Mouse (Mus musculus): ENCODE results near the gene Carmil3.
A peak's percentile ranks its signal among the peaks of the same experiment; 100 is the strongest.

Carmil3 gene

GRCm38 (mm10) chr14:55490361-55491201, at the start of gene Carmil3:
Gene Carmil3 (plus strand): TSS chr14:55490651.
- no peak for DNase-seq (ENCODE audit: low read depth, low spot score)

- no peak for DNase-seq (ENCODE audit: low read depth, low spot score)
Measured at GRCm38 (mm10) chr14:55457693-55458092, 32.8 kb upstream of the Carmil3 start.

DNA sequence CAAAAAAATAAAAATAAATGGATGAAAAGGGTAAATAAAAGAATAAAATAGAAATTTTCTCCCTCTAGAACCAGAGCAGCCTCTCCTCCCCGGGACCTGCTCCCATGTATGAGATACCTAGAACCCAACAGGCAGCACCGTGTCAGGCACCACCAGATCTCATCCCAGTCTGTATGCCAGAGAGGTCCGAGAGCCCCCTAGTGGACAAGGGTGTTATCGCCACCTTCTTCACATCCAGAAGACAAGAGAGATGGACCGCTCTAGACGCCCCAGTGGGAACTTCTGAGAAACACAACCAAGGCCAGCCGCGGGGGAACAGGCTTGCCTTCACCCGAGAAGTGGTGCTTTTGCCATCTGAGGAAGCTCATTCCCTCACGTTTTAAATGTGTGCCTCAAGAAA, 32.2 kb upstream of the Carmil3 start:
- DNase-seq (ENCODE audit: low read depth, low spot score): peak; percentile 44

- no peak for DNase-seq (ENCODE audit: low read depth, low spot score)
Measured at GRCm38 (mm10) chr14:55458761-55459160, 31.7 kb upstream of the Carmil3 start.

DNA sequence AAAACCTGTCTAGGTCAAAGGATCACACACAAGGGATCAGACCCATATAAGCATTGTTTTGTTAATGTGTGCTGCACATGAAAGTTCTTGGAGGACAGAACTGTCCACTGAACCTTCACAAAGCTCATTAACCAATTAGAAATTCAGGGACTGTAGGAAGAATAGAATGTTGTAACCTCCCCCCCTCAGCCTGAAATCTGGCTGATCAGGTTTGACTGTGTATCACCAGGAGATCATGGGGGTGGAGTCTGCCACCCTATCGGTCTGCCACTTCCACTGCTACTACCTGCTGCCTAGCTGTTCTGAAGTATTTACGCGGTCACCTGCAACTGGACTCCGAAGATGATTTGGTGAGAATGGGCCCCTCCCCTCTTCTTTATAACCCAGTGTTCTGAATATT, 30.7 kb upstream of the Carmil3 start:
- DNase-seq (ENCODE audit: low read depth, low spot score): no peak

GRCm38 (mm10) chr14:55460297-55460696, 30.2 kb upstream of the Carmil3 start:
- no peak for DNase-seq (ENCODE audit: low read depth, low spot score)

DNA sequence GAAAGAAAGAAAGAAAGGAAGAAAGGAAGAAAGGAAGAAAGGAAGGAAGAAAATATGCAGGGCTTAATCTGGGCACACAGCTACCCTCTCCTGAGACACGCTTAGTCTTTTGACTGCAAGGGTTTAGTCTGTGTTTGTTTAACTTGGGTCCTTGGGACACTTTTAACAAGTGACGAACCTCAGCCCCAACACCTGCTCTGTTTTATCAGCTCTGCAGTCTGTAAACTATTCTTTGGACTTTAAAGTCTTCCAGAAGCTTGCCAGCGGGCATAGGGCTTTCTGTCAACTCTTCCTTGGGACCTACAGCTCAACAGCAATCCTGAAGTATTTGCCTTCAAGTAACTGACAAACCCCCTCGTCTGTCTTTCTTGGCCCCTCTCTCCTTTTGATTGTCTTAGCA, 28.7 kb upstream of the Carmil3 start:
- no peak for DNase-seq (ENCODE audit: low read depth, low spot score)

GRCm38 (mm10) chr14:55466481-55466880, 24.0 kb upstream of the Carmil3 start:
- DNase-seq (ENCODE audit: low read depth, low spot score): no peak

GRCm38 (mm10) chr14:55467108-55467507, 23.3 kb upstream of the Carmil3 start:
- DNase-seq (ENCODE audit: low read depth, low spot score): no peak

- DNase-seq (ENCODE audit: low read depth, low spot score): no peak
Measured at GRCm38 (mm10) chr14:55468301-55468741, 22.1 kb upstream of the Carmil3 start.

DNA sequence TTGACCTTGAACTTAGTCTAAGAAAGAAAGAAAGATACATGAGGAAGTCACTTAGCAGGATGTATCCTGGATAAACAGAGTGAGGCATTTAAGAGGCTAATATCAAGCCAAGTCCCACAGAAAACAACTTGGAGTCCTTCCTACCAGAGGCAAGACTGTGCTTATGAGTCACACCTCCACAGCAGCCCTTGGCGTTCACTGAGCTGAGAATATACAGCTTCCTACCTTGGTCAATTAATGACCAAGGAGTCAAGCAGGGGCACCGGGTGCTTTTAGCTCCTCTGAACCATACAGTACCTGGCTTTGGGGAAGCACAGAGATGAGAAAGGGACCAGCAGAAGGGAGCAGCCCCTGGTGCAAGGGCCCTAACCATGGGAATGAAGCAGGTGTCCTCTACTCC, 21.4 kb upstream of the Carmil3 start:
- DNase-seq (ENCODE audit: low read depth, low spot score): no peak

GRCm38 (mm10) chr14:55469821-55470220, 20.6 kb upstream of the Carmil3 start:
- DNase-seq (ENCODE audit: low read depth, low spot score): no peak

DNA sequence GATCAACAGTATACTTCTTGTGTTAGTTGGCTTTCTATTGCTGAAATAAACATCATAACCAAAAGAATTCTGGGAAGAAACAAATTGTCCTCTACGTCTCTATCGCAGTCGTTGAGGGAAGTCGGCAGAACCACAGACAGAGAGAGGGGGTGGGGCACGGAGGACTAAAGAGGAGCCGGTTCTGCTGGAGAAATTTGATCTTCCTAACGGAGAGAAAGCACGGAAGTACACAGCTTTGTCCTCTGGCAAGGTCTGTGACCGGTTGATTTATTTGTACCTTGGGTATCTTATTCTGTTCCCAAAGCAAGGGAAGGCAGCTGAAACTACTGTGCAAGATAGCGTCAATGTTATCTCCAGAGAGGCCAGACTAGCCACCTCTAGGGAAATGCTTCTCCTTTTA, 19.6 kb upstream of the Carmil3 start:
- DNase-seq (ENCODE audit: low read depth, low spot score): no peak

DNA sequence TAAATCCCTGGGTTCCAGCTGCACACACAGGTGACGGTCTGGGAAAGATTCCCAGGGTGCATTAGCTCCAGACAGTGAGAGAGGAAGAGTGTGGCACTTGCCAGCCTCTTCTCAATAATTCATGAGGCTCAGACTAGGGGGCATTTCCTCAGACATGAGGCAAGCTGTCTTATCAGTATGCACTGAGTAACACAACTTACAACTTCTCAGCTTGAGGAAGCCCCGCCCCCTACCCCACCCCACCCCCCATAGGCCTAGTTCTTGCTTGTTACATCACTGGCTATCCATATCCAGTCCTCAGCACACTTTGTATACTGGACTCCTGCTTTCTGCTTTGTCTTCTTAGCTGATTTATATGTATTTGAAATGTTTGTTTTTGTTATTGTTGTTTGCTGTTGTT, 14.8 kb upstream of the Carmil3 start:
- no peak for DNase-seq (ENCODE audit: low read depth, low spot score)

DNA sequence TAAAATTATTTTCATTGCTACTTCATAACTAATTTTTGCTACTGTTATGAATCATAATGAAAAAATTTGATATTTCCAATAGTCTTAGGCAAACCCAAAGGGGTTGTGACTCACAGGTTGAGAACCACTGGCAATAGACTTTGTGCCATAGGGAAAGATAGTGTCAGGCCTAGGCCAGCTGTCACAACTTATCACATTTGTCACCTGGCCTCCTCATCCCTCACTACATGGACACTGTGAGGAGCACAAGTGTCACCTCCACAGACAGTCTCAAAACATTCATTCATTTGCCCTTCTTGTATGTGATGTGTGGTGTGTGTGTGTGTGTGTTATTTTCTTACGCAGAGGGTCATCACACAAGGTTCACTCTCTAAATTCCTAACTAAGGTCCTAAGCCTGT, 13.0 kb upstream of the Carmil3 start:
- no peak for DNase-seq (ENCODE audit: low read depth, low spot score)

DNA sequence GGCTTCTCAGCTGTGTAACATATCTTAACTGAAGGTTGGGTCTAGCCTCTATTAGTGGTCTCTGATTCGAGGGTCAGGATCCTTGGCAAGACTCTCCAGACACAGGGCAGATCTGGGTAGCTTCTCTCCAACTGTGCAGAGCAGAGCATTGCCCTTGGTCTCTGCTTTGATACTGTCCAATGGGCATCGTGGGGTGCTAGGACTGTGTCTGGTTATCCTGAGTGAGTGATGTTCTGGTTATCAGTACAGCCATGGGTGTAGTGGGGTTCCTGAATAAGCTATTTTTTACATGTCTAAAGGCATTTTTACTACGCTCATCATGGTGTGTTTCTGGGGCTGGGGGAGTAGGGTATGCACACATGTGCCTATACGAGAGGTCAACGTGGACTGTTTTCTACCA, 12.6 kb upstream of the Carmil3 start:
- no peak for DNase-seq (ENCODE audit: low read depth, low spot score)

DNA sequence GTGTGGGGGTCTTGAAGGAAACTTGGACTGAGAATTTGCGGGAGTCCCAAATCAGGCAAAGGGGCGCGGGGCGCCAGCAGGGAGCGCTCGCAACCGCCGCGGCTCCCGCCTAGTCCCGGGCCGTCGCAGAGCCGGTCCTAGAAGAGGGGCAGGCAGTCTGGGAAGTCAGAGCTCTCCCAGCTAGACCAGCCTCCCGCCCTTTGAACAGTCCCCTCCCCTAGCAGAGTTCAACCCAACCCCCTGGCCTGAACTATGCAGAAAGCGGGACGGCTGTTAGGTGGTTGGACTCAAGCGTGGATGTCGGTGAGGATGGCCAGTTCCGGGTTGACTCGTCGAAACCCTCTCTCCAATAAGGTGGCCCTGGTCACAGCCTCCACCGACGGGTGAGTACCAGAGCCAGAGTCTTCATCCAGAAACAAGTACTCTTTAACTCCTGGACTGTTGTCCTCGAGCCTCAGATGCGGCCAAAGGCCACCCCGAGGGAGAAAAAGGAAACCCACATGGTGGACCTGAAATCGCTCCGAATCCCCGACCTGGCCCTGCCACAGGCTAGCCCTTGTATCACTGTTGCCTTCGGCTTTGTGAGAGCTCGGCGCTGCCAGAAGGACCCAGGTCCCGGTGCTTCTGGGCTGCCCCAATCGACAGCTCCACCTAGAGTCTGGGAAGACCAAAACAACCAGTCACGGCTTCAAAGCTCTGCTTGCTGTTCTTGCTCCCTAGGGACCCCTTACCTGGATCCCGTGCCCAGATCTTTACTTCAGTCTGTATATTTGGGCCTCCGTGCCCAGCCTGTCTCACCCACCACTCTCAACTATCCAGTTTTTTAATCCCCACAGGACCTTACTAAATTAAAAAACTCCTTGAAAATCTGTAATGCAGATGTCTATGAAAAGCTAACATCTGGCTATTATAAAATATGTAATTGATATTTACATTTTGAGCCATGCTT, 11.5 kb upstream of the Carmil3 start, which contains the start of gene Dhrs4:
Dhrs4 (plus strand) TSS at position 108 of the 949 bp plus-strand sequence.
- DNase-seq (ENCODE audit: low read depth, low spot score): peak; percentile 64

DNA sequence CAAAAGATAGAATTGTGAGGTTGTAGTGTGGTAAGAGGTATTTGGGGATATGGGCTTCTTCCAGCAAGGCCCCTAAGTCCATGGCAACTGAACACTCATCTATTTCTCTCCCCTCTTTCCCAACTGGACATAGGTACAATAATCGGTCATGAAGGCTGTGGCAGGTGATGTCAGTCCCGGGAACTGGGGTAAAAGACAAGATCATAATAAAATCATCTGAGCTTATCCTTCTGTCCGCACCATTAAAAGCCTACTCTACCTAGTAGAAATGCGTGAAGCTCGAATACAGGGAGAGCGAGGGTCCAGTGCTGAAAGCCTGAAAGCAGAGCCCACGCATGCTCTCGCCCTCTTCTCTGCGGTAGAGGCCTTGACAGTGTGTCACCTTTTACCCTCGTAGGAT, 10.8 kb upstream of the Carmil3 start:
- no peak for DNase-seq (ENCODE audit: low read depth, low spot score)

- DNase-seq (ENCODE audit: low read depth, low spot score): no peak
Measured at GRCm38 (mm10) chr14:55484430-55485085, 5.9 kb upstream of the Carmil3 start.

DNA sequence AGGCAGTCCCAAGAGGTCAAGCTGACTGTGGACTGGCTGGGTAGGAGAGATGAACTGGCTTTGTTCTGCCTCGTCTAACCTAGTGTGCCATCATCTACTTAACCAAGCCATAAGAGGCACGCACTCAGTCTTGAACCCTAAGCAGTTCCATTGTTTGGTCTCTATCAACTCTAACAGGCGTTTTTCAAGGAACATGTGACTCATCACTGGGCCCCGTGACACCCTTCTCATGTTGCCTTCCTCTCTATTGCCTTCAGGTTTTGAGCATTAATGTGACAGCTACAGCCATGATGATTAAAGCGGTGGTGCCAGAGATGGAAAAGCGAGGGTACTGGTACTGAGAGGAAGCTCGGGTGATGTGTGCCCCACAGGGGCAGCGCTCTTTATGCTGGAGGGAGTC, 3.6 kb upstream of the Carmil3 start:
- DNase-seq (ENCODE audit: low read depth, low spot score): no peak

- peak; percentile 48 for DNase-seq (ENCODE audit: low read depth, low spot score)
Measured at GRCm38 (mm10) chr14:55491291-55491833, 911 bp downstream of the Carmil3 start.

- DNase-seq (ENCODE audit: low read depth, low spot score): no peak
Measured at GRCm38 (mm10) chr14:55492103-55492502, 1.7 kb downstream of the Carmil3 start.
